Mouse (Mus musculus): ENCODE results near the gene Gpam. TPM values are rescaled to one million over a fixed set of nuclear protein-coding genes. Genes with fewer than 3 reads are reported as not detected.

Gene Gpam
- polyA plus RNA-seq, 1 experiment, result 0.60 TPM

DNA sequence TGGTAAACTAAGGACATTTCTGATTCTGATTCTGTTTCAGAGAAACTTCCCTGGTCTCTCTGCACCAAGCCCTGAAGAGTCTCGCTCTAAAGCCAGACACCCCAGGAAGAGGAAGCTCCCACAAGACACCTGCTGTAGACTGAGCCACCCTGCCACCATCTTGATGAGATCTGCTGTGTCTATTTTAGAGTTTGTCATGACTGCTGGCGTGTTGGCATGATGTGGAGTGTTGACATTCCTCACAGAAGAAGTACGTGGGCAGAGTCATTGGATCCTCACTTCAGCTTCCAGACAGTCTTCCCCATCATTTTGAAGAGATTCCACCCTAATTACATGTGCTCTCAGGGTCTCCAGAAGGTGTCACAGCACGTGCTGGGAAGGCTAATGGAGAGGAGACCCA, 73.9 kb downstream of the Gpam start:
- Histone ChIP-seq H3K4me1 (no peaks in the 10 kb centered on the region), H3K9me3 (peaks cover 11% of the 10 kb centered on the region), H3K36me3 (replicated peaks; ENCODE audit: low read length) (no peaks in the 10 kb centered on the region), H3K27me3 (replicated peaks) (peaks cover 13% of the 10 kb centered on the region), H3K4me3 (replicated peaks) (no peak overlapping the region)
- TF ChIP-seq GATA1 (IDR thresholded peaks at IDR 0.05; ENCODE audit: borderline replicate concordance, low read length) (no peak), FLI1 (IDR thresholded peaks at IDR 0.05; ENCODE audit: low read length) (no peak)

GRCm38 (mm10) chr19:55037406-55037805, 89.6 kb downstream of the Gpam start:
- Histone ChIP-seq H3K27me3 (replicated peaks) (peaks cover 7% of the 10 kb centered on the region), H3K4me3 (replicated peaks) (no peak overlapping the region), H3K4me1 (no peaks in the 10 kb centered on the region), H3K36me3 (replicated peaks; ENCODE audit: low read length) (no peaks in the 10 kb centered on the region), H3K9me3 (no peaks in the 10 kb centered on the region)
- TF ChIP-seq FLI1 (IDR thresholded peaks at IDR 0.05; ENCODE audit: low read length) (no peak), GATA1 (IDR thresholded peaks at IDR 0.05; ENCODE audit: borderline replicate concordance, low read length) (no peak)

DNA sequence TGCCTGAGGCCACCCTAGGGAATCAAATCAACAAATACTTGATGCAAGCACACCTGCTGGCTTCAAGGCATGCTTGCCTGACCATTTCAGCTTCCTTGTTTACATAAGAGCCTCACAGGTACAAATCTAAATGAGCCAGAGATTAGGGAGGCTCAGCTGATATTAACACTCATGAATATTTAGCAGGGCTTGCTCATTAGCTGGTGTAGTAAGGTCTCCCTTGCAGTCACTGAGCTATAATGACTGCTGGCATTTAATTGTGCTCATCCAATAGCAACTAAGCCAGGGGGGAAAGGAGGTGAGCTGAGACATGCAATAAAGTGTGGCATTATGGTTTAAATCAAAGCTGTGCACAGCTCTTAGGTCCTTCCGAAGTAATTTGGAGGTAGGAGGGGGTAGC, 108.2 kb downstream of the Gpam start:
- TF ChIP-seq GATA1 (IDR thresholded peaks at IDR 0.05; ENCODE audit: borderline replicate concordance, low read length), result no peak
- TF ChIP-seq FLI1 (IDR thresholded peaks at IDR 0.05; ENCODE audit: low read length), result no peak
- Histone ChIP-seq H3K9me3 (peaks cover 7% of the 10 kb centered on the region), H3K27me3 (replicated peaks) (no peaks in the 10 kb centered on the region), H3K4me1 (no peaks in the 10 kb centered on the region), H3K4me3 (replicated peaks) (no peak overlapping the region), H3K36me3 (replicated peaks; ENCODE audit: low read length) (no peaks in the 10 kb centered on the region)

Other genes with a start within 250 kb of the Gpam start
- gene Tectb, start 53.5 kb upstream of the Gpam start, polyA plus RNA-seq (2012; ENCODE audit: insufficient read depth, low replicate concordance), result not detected in 2 replicates
- gene Gucy2g, start 114.0 kb upstream of the Gpam start, polyA plus RNA-seq (2012; ENCODE audit: insufficient read depth, low replicate concordance), result 0.97 and 1.6 TPM in 2 replicates
- gene Acsl5, start 124.7 kb upstream of the Gpam start, polyA plus RNA-seq (2012; ENCODE audit: insufficient read depth, low replicate concordance), result 1.9 and 21.0 TPM in 2 replicates
- 0.78 and 14.2 TPM in 2 replicates for gene Zdhhc6, start 188.8 kb upstream of the Gpam start, polyA plus RNA-seq (2012; ENCODE audit: insufficient read depth, low replicate concordance)
- 6.8 and 7.9 TPM in 2 replicates for gene Vti1a, start 189.1 kb upstream of the Gpam start, polyA plus RNA-seq (2012; ENCODE audit: insufficient read depth, low replicate concordance)

Data from megakaryocyte, embryonic 14.5 days (primary cell).